Mouse (Mus musculus) ES-Bruce4 (cell line): ENCODE results near the gene Kcnd2. TPM values are rescaled to one million over a fixed set of nuclear protein-coding genes. Genes with fewer than 3 reads are reported as not detected.

ENCODE experiments used
- H3K27ac ChIP-seq: 2 replicates; pipeline ENCODE4 v1.5.1; 2012; ENCODE audit warnings: low read length, inconsistent platforms; ENCODE audit not compliant: insufficient read depth
- H3K27me3 ChIP-seq: 2 replicates; pipeline ENCODE4 v1.6.1; 2012; ENCODE audit warnings: mild to moderate bottlenecking, low read length, inconsistent platforms; ENCODE audit not compliant: control insufficient read depth, poor library complexity, insufficient read depth, severe bottlenecking
- H3K36me3 ChIP-seq: 2 replicates; pipeline ENCODE4 v1.6.1; 2012; ENCODE audit warnings: inconsistent platforms, mild to moderate bottlenecking, low read length, moderate library complexity; ENCODE audit not compliant: control insufficient read depth, poor library complexity, insufficient read depth, severe bottlenecking
- H3K4me1 ChIP-seq: one replicate; pipeline ENCODE4 v1.8.1; 2011; ENCODE audit warnings: low read length; ENCODE audit not compliant: control insufficient read depth, insufficient read depth
- H3K4me3 ChIP-seq: 2 replicates; pipeline ENCODE4 v1.5.1; 2011; ENCODE audit warnings: low read depth, mild to moderate bottlenecking, low read length
- H3K9ac ChIP-seq: 2 replicates; pipeline ENCODE4 v1.6.1; 2012; ENCODE audit warnings: low read depth, mild to moderate bottlenecking, inconsistent platforms; ENCODE audit not compliant: poor library complexity, severe bottlenecking
- H3K9me3 ChIP-seq: replicated peaks from 2 replicates; pipeline ENCODE4 v1.6.1; 2012; ENCODE audit warnings: mild to moderate bottlenecking, low read length, inconsistent platforms; ENCODE audit not compliant: control insufficient read depth, poor library complexity, insufficient read depth, severe bottlenecking
- CTCF ChIP-seq: IDR thresholded peaks from one replicate; pipeline ENCODE4 v1.8.1; 2011; ENCODE audit warnings: low read depth, low read length
- EP300 ChIP-seq: IDR thresholded peaks from 2 replicates; pipeline ENCODE4 v1.6.1; 2011; ENCODE audit warnings: low read depth, low read length; ENCODE audit not compliant: insufficient read depth
- POLR2A ChIP-seq: IDR thresholded peaks from one replicate; pipeline ENCODE4 v1.8.1; 2011; ENCODE audit warnings: low read length; ENCODE audit not compliant: insufficient read depth
- polyA plus RNA-seq: library from polyadenylated mRNA; stranded (reverse); fragments of >200 nt; gene quantifications from 2 replicates; pipeline ENCODE4 v1.2.4, GENCODE M21; 2011; ENCODE audit warnings: low read depth; ENCODE audit not compliant: missing spikeins, insufficient read depth, insufficient read length

The Kcnd2 gene
- polyA plus RNA-seq, 1 experiment: not detected

- TF ChIP-seq CTCF (no peak), POLR2A (no peak), EP300 (no peak)
- Histone ChIP-seq H3K4me3 (no peak overlapping the region), H3K36me3 (no peaks in the 10 kb centered on the region), H3K27ac (no peak overlapping the region), H3K9me3 (no peaks in the 10 kb centered on the region), H3K9ac (no peak overlapping the region), H3K4me1 (no peaks in the 10 kb centered on the region), H3K27me3 (no peaks in the 10 kb centered on the region)
Measured at GRCm38 (mm10) chr6:21527489-21528074, 312.3 kb downstream of the Kcnd2 start.

- Histone ChIP-seq H3K9ac (no peak overlapping the region), H3K4me3 (no peak overlapping the region), H3K9me3 (no peaks in the 10 kb centered on the region), H3K27me3 (no peaks in the 10 kb centered on the region), H3K27ac (no peak overlapping the region), H3K36me3 (no peaks in the 10 kb centered on the region), H3K4me1 (no peaks in the 10 kb centered on the region)
- no peak for TF ChIP-seq POLR2A
- no peak for TF ChIP-seq EP300
- TF ChIP-seq CTCF: no peak
Measured at GRCm38 (mm10) chr6:21534009-21534408, 318.7 kb downstream of the Kcnd2 start.

- Histone ChIP-seq H3K4me1 (no peaks in the 10 kb centered on the region), H3K9me3 (no peaks in the 10 kb centered on the region), H3K4me3 (no peak overlapping the region), H3K36me3 (no peaks in the 10 kb centered on the region), H3K27ac (no peak overlapping the region), H3K9ac (no peak overlapping the region), H3K27me3 (no peaks in the 10 kb centered on the region)
- TF ChIP-seq POLR2A: no peak
- peak; percentile 17 for TF ChIP-seq CTCF
Measured at GRCm38 (mm10) chr6:21534820-21535219, 319.5 kb downstream of the Kcnd2 start.

- no peak overlapping the region for H3K4me3 ChIP-seq
- no peaks in the 10 kb centered on the region for H3K36me3 ChIP-seq
- H3K27ac ChIP-seq: no peak overlapping the region
- H3K27me3 ChIP-seq: no peaks in the 10 kb centered on the region
- TF ChIP-seq POLR2A (no peak), CTCF (no peak), EP300 (no peak)
- H3K9ac ChIP-seq: no peak overlapping the region
- no peaks in the 10 kb centered on the region for H3K9me3 ChIP-seq
- no peaks in the 10 kb centered on the region for H3K4me1 ChIP-seq
Measured at GRCm38 (mm10) chr6:21551501-21551900, 336.2 kb downstream of the Kcnd2 start.

GRCm38 (mm10) chr6:21570964-21571363, 355.7 kb downstream of the Kcnd2 start:
- Histone ChIP-seq H3K9me3 (no peaks in the 10 kb centered on the region), H3K36me3 (no peaks in the 10 kb centered on the region), H3K4me1 (no peaks in the 10 kb centered on the region), H3K4me3 (no peak overlapping the region), H3K27ac (no peak overlapping the region), H3K27me3 (no peaks in the 10 kb centered on the region), H3K9ac (no peak overlapping the region)
- no peak for TF ChIP-seq EP300
- no peak for TF ChIP-seq CTCF
- TF ChIP-seq POLR2A: no peak

- H3K4me3 ChIP-seq: no peak overlapping the region
- H3K4me1 ChIP-seq: no peaks in the 10 kb centered on the region
- no peaks in the 10 kb centered on the region for H3K9me3 ChIP-seq
- no peaks in the 10 kb centered on the region for H3K27me3 ChIP-seq
- H3K27ac ChIP-seq: no peak overlapping the region
- TF ChIP-seq CTCF (no peak), EP300 (no peak), POLR2A (no peak)
- H3K36me3 ChIP-seq: no peaks in the 10 kb centered on the region
- H3K9ac ChIP-seq: no peak overlapping the region
Measured at GRCm38 (mm10) chr6:21590156-21590555, 374.9 kb downstream of the Kcnd2 start.

GRCm38 (mm10) chr6:21597424-21597823, 382.1 kb downstream of the Kcnd2 start:
- H3K4me1 ChIP-seq: no peaks in the 10 kb centered on the region

More at GRCm38 (mm10) chr6:21597424-21597823, 382.1 kb downstream of the Kcnd2 start:
- H3K27me3 ChIP-seq: no peaks in the 10 kb centered on the region
- TF ChIP-seq CTCF: no peak
- TF ChIP-seq EP300: no peak
- no peak for TF ChIP-seq POLR2A
- H3K9me3 ChIP-seq: no peaks in the 10 kb centered on the region
- H3K36me3 ChIP-seq: no peaks in the 10 kb centered on the region
- H3K27ac ChIP-seq: no peak overlapping the region
- no peak overlapping the region for H3K4me3 ChIP-seq
- no peak overlapping the region for H3K9ac ChIP-seq
